8 mouse cellular contexts compared by ENCODE assay signal in genomic region chr8:70892896-70893655, GRCm38 (mm10). TPM values are rescaled to one million over a fixed set of nuclear protein-coding genes. Genes with fewer than 3 reads are reported as not detected.
DNase-seq lines count a peak whose midpoint lies in the region; ATAC-seq lines count a peak whose summit lies in the region.

No protein-coding gene starts in this region.

- H3K36me3 ChIP-seq in kidney, embryonic 14.5 days (ENCODE audit: control insufficient read depth, insufficient read depth, low read length) = peaks cover 29% of the 10 kb centered on the region
- H3K36me3 ChIP-seq in embryonic facial prominence, embryonic 11.5 days (replicated peaks; ENCODE audit: control insufficient read depth, insufficient read depth, low read depth, low read length) = peaks cover 9% of the 10 kb centered on the region
- peaks cover 13% of the 10 kb centered on the region for H3K36me3 ChIP-seq in intestine, embryonic 16.5 days (ENCODE audit: control insufficient read depth, insufficient read depth, low read length)
- peaks cover 14% of the 10 kb centered on the region for H3K36me3 ChIP-seq in neural tube, embryonic 11.5 days (ENCODE audit: control insufficient read depth, insufficient read depth, low read length)

- peaks cover 16% of the 10 kb centered on the region for H3K4me1 ChIP-seq in kidney, embryonic 14.5 days (ENCODE audit: control insufficient read depth, insufficient read depth, low read length)
- H3K4me1 ChIP-seq in embryonic facial prominence, embryonic 11.5 days (ENCODE audit: control insufficient read depth, insufficient read depth, low read length) = peaks cover 9% of the 10 kb centered on the region
- peaks cover 18% of the 10 kb centered on the region for H3K4me1 ChIP-seq in intestine, embryonic 16.5 days (ENCODE audit: control insufficient read depth, insufficient read depth, low read length)
- H3K4me1 ChIP-seq in neural tube, embryonic 11.5 days (ENCODE audit: control insufficient read depth, insufficient read depth, low read length) = peaks cover 10% of the 10 kb centered on the region

- no peaks in the 10 kb centered on the region for H3K9me3 ChIP-seq in kidney, embryonic 14.5 days (ENCODE audit: control insufficient read depth, low read length)
- no peaks in the 10 kb centered on the region for H3K9me3 ChIP-seq in embryonic facial prominence, embryonic 11.5 days (replicated peaks; ENCODE audit: control insufficient read depth, low read length)
- H3K9me3 ChIP-seq in intestine, embryonic 16.5 days (ENCODE audit: control insufficient read depth, low read length) = no peaks in the 10 kb centered on the region
- H3K9me3 ChIP-seq in neural tube, embryonic 11.5 days (ENCODE audit: control insufficient read depth, low read length) = no peaks in the 10 kb centered on the region

- 0 out of 2 replicates have a peak overlapping the region, but pooled peaks have one; percentile 18 for H3K9ac ChIP-seq in kidney, embryonic 14.5 days (ENCODE audit: low read depth, low read length)
- H3K9ac ChIP-seq in embryonic facial prominence, embryonic 11.5 days (replicated peaks; ENCODE audit: low read length) = peak overlapping the region; percentile 32; the same call in 1 of the 2 replicates
- peak overlapping the region; percentile 61 for H3K9ac ChIP-seq in intestine, embryonic 16.5 days (ENCODE audit: low read depth, low read length)
- no peak overlapping the region for H3K9ac ChIP-seq in neural tube, embryonic 11.5 days (ENCODE audit: low read length)

- no peak for DNase-seq in kidney, postnatal 10 days
- DNase-seq in embryonic facial prominence, embryonic 11.5 days (ENCODE audit: low spot score) = peak; percentile 27
- peak; percentile 32 for DNase-seq in neural tube, embryonic 11.5 days (ENCODE audit: low spot score)
- DNase-seq in adrenal gland, adult (ENCODE audit: inconsistent age in 2 of 2, low spot score in 1 of 2) = no peak
- DNase-seq in ovary, adult 18-20 months (ENCODE audit: low spot score) = no peak
- DNase-seq in B cell, adult 2 months = no peak

- peaks cover 32% of the 10 kb centered on the region for H3K27me3 ChIP-seq in kidney, embryonic 14.5 days (ENCODE audit: control insufficient read depth, insufficient read depth, low read length)
- peaks cover 29% of the 10 kb centered on the region for H3K27me3 ChIP-seq in embryonic facial prominence, embryonic 11.5 days (ENCODE audit: control insufficient read depth, insufficient read depth, low read length)
- H3K27me3 ChIP-seq in intestine, embryonic 16.5 days (replicated peaks; ENCODE audit: control insufficient read depth, insufficient read depth, low read length) = peaks cover 32% of the 10 kb centered on the region
- H3K27me3 ChIP-seq in neural tube, embryonic 11.5 days (ENCODE audit: control insufficient read depth, insufficient read depth, low read length) = peaks cover 32% of the 10 kb centered on the region

- H3K27ac ChIP-seq in kidney, embryonic 14.5 days (ENCODE audit: low read depth, low read length) = no peak overlapping the region
- no peak overlapping the region for H3K27ac ChIP-seq in embryonic facial prominence, embryonic 11.5 days (replicated peaks; ENCODE audit: low read depth, low read length)
- no peak overlapping the region for H3K27ac ChIP-seq in intestine, embryonic 16.5 days (ENCODE audit: low read length)
- no peak overlapping the region for H3K27ac ChIP-seq in neural tube, embryonic 11.5 days (ENCODE audit: low read depth, low read length)

- H3K4me2 ChIP-seq in kidney, embryonic 14.5 days (replicated peaks; ENCODE audit: low read depth, low read length) = peak overlapping the region; percentile 42; the same call in 1 of the 2 replicates
- peak overlapping the region; percentile 29 for H3K4me2 ChIP-seq in embryonic facial prominence, embryonic 11.5 days (ENCODE audit: low read depth, low read length)
- peak overlapping the region; percentile 50 for H3K4me2 ChIP-seq in intestine, embryonic 16.5 days (ENCODE audit: low read depth, low read length)
- H3K4me2 ChIP-seq in neural tube, embryonic 11.5 days (ENCODE audit: low read depth) = no peak overlapping the region; the same call in 1 of the 2 replicates

- peak overlapping the region; percentile 31 for H3K4me3 ChIP-seq in kidney, embryonic 14.5 days (ENCODE audit: low read length)
- H3K4me3 ChIP-seq in embryonic facial prominence, embryonic 11.5 days (ENCODE audit: low read depth, low read length) = peak overlapping the region; percentile 13
- peak overlapping the region; percentile 38 for H3K4me3 ChIP-seq in intestine, embryonic 16.5 days (ENCODE audit: low read length)
- H3K4me3 ChIP-seq in neural tube, embryonic 11.5 days (ENCODE audit: low read depth, low read length) = peak overlapping the region; percentile 14; the same call in 1 of the 2 replicates

- ATAC-seq in kidney, embryonic 14.5 days (ENCODE audit: low FRiP score, low TSS enrichment) = no peak
- ATAC-seq in embryonic facial prominence, embryonic 11.5 days (replicated peaks; ENCODE audit: insufficient number of reproducible peaks, low FRiP score, low TSS enrichment, low read depth) = no peak; the same call in 1 of the 2 replicates
- no peak for ATAC-seq in intestine, embryonic 16.5 days
- no peak for ATAC-seq in neural tube, embryonic 11.5 days (ENCODE audit: insufficient read depth, low FRiP score, low TSS enrichment)

- WGBS in kidney, embryonic 14.5 days = 26% methylated on average over 20 of the region's 20 CpGs
- 21% methylated on average over 20 of the region's 20 CpGs for whole genome bisulfite sequencing in embryonic facial prominence, embryonic 11.5 days
- WGBS in intestine, embryonic 16.5 days = 30% methylated on average over 20 of the region's 20 CpGs
- 29% methylated on average over 20 of the region's 20 CpGs for WGBS in neural tube, embryonic 11.5 days

RNA-seq across cellular contexts. Expression of gene Slc5a5, which starts 0.5 kb away (rescaled TPM):
- 0.09 and 0.19 TPM in 2 replicates for polyA plus RNA-seq in kidney, embryonic 14.5 days (2014; fragmentation: Nextera tagmentation; extraction: Ambion mirVana)
- 0.27 and 0.43 TPM in 2 replicates for polyA plus RNA-seq in embryonic facial prominence, embryonic 11.5 days (2014; fragmentation: Nextera tagmentation; extraction: Ambion mirVana)
- polyA plus RNA-seq in intestine, embryonic 16.5 days (2015; fragmentation: Nextera tagmentation; extraction: Ambion mirVana) = 0.31 and 0.32 TPM in 2 replicates
- 0.87 and 1.1 TPM in 2 replicates for polyA plus RNA-seq in neural tube, embryonic 11.5 days (2014; fragmentation: Nextera tagmentation; extraction: Ambion mirVana)

RNA-seq across cellular contexts. Expression of gene Rpl18a, which starts 4.1 kb away (rescaled TPM):
- polyA plus RNA-seq in kidney, embryonic 14.5 days (2014; fragmentation: Nextera tagmentation; extraction: Ambion mirVana) = 5,375 and 6,285 TPM in 2 replicates
- polyA plus RNA-seq in embryonic facial prominence, embryonic 11.5 days (2014; fragmentation: Nextera tagmentation; extraction: Ambion mirVana) = 3,270 and 3,568 TPM in 2 replicates
- 4,291 and 4,407 TPM in 2 replicates for polyA plus RNA-seq in intestine, embryonic 16.5 days (2015; fragmentation: Nextera tagmentation; extraction: Ambion mirVana)
- 3,152 and 3,217 TPM in 2 replicates for polyA plus RNA-seq in neural tube, embryonic 11.5 days (2014; fragmentation: Nextera tagmentation; extraction: Ambion mirVana)

RNA-seq across cellular contexts. Expression of gene Map1s, which starts 12.7 kb away (rescaled TPM):
- polyA plus RNA-seq in kidney, embryonic 14.5 days (2014; fragmentation: Nextera tagmentation; extraction: Ambion mirVana) = 32.1 and 43.4 TPM in 2 replicates
- 24.9 and 32.5 TPM in 2 replicates for polyA plus RNA-seq in embryonic facial prominence, embryonic 11.5 days (2014; fragmentation: Nextera tagmentation; extraction: Ambion mirVana)
- 32.6 and 34.3 TPM in 2 replicates for polyA plus RNA-seq in intestine, embryonic 16.5 days (2015; fragmentation: Nextera tagmentation; extraction: Ambion mirVana)
- polyA plus RNA-seq in neural tube, embryonic 11.5 days (2014; fragmentation: Nextera tagmentation; extraction: Ambion mirVana) = 45.4 and 47.1 TPM in 2 replicates

RNA-seq across cellular contexts. Expression of gene Ccdc124, which starts 19.3 kb away (rescaled TPM):
- 117 and 142 TPM in 2 replicates for polyA plus RNA-seq in kidney, embryonic 14.5 days (2014; fragmentation: Nextera tagmentation; extraction: Ambion mirVana)
- polyA plus RNA-seq in embryonic facial prominence, embryonic 11.5 days (2014; fragmentation: Nextera tagmentation; extraction: Ambion mirVana) = 149 and 150 TPM in 2 replicates
- 79.3 and 90.1 TPM in 2 replicates for polyA plus RNA-seq in intestine, embryonic 16.5 days (2015; fragmentation: Nextera tagmentation; extraction: Ambion mirVana)
- polyA plus RNA-seq in neural tube, embryonic 11.5 days (2014; fragmentation: Nextera tagmentation; extraction: Ambion mirVana) = 152 and 155 TPM in 2 replicates

RNA-seq across cellular contexts. Expression of gene Kcnn1, which starts 30.0 kb away (rescaled TPM):
- polyA plus RNA-seq in kidney, embryonic 14.5 days (2014; fragmentation: Nextera tagmentation; extraction: Ambion mirVana) = 2.5 and 2.6 TPM in 2 replicates
- polyA plus RNA-seq in embryonic facial prominence, embryonic 11.5 days (2014; fragmentation: Nextera tagmentation; extraction: Ambion mirVana) = 2.9 and 4.0 TPM in 2 replicates
- 1.0 and 1.2 TPM in 2 replicates for polyA plus RNA-seq in intestine, embryonic 16.5 days (2015; fragmentation: Nextera tagmentation; extraction: Ambion mirVana)
- 14.0 and 14.1 TPM in 2 replicates for polyA plus RNA-seq in neural tube, embryonic 11.5 days (2014; fragmentation: Nextera tagmentation; extraction: Ambion mirVana)

Comparison
In these comparisons a context has a peak if more than half of its experiments do, and no peak if none do; other contexts are left out.
1. DNase-seq: peak in embryonic facial prominence, embryonic 11.5 days (single experiment) and neural tube, embryonic 11.5 days (single experiment); none in kidney, postnatal 10 days (single experiment), adrenal gland, adult (0 of 2), ovary, adult 18-20 months (single experiment) and B cell, adult 2 months (0 of 2).
2. Peak in every context shown above with its lines, with median percentiles within 50 percentile points of each other: H3K4me3 ChIP-seq.